ENCODE assay signal across 26 mouse cellular contexts in the genomic region with DNA sequence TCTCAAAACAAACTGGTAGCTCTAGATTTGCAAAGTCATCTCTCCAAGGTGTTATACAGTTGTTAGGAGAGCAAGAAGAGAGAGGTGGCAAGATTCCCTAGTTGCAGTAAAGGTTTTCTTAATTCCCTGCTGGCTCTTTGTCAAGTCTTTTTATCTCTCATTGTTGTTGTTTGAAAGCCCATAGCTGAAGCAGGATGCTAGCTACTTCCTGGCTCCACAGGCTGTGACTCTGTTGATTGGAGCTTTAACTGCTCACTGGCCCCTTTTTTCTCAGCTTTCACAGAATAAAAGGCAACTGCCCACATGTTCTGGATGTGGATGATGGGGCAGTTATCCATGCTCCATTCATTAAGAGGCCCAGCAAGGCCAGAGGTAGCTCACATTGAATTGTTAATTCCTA.
DNase-seq lines count a peak whose midpoint lies in the region; ATAC-seq and TF ChIP-seq lines count a peak whose summit lies in the region.
"Had no signal": no experiment of that assay in that cellular context is flagged by ENCODE, and none has a peak within 500 bp of the region (broad histone marks: within the 10 kb centered on the region; RNA-seq: fewer than 3 reads in every experiment).

No protein-coding gene starts in this region.

- no peak overlapping the region for H3K4me3 ChIP-seq in forebrain, embryonic 10.5 days
- no peak overlapping the region for H3K4me3 ChIP-seq in forebrain, embryonic 12.5 days (replicated peaks)
- no peak overlapping the region for H3K4me3 ChIP-seq in heart, postnatal 0 days (ENCODE audit: low read depth, low read length)
- H3K4me3 ChIP-seq in midbrain, embryonic 14.5 days (replicated peaks; ENCODE audit: low read depth, low read length): no peak overlapping the region
- H3K4me3 ChIP-seq in midbrain, embryonic 15.5 days: no peak overlapping the region
- H3K4me3 ChIP-seq: embryonic facial prominence, embryonic 12.5 days; heart, adult 2 months; heart, embryonic 15.5 days; limb, embryonic 15.5 days; midbrain, embryonic 12.5 days; stomach, embryonic 15.5 days had no signal

- no peaks in the 10 kb centered on the region for H3K27me3 ChIP-seq in forebrain, embryonic 10.5 days (ENCODE audit: poor library complexity, severe bottlenecking)
- H3K27me3 ChIP-seq in forebrain, embryonic 12.5 days: no peaks in the 10 kb centered on the region
- H3K27me3 ChIP-seq in heart, postnatal 0 days (ENCODE audit: control insufficient read depth, insufficient read depth, low read length): no peaks in the 10 kb centered on the region
- H3K27me3 ChIP-seq in midbrain, embryonic 14.5 days (ENCODE audit: control insufficient read depth, insufficient read depth, low read length): no peaks in the 10 kb centered on the region
- no peaks in the 10 kb centered on the region for H3K27me3 ChIP-seq in midbrain, embryonic 15.5 days (replicated peaks)
- H3K27me3 ChIP-seq: embryonic facial prominence, embryonic 12.5 days; heart, embryonic 15.5 days; limb, embryonic 15.5 days; midbrain, embryonic 12.5 days; stomach, embryonic 15.5 days had no signal

- no peaks in the 10 kb centered on the region for H3K36me3 ChIP-seq in forebrain, embryonic 10.5 days (replicated peaks)
- H3K36me3 ChIP-seq in forebrain, embryonic 12.5 days (replicated peaks): no peaks in the 10 kb centered on the region
- no peaks in the 10 kb centered on the region for H3K36me3 ChIP-seq in heart, postnatal 0 days (replicated peaks; ENCODE audit: control insufficient read depth, insufficient read depth, low read length)
- no peaks in the 10 kb centered on the region for H3K36me3 ChIP-seq in midbrain, embryonic 14.5 days (ENCODE audit: control insufficient read depth, insufficient read depth, low read length)
- H3K36me3 ChIP-seq in midbrain, embryonic 15.5 days (replicated peaks): no peaks in the 10 kb centered on the region
- H3K36me3 ChIP-seq: embryonic facial prominence, embryonic 12.5 days; heart, embryonic 15.5 days; limb, embryonic 15.5 days; midbrain, embryonic 12.5 days; stomach, embryonic 15.5 days had no signal

- ATAC-seq in forebrain, embryonic 12.5 days (ENCODE audit: low FRiP score): no peak
- ATAC-seq in heart, postnatal 0 days (ENCODE audit: insufficient read depth, low read depth): no peak
- no peak for ATAC-seq in midbrain, embryonic 14.5 days (ENCODE audit: low FRiP score, low TSS enrichment)
- ATAC-seq in midbrain, embryonic 15.5 days (replicated peaks): no peak
- ATAC-seq: activated CD4-positive, CD25-positive, alpha-beta regulatory T cell, adult 4 months; forebrain, embryonic 16.5 days; Patski had no signal

- no peaks in the 10 kb centered on the region for H3K9me3 ChIP-seq in forebrain, embryonic 10.5 days
- H3K9me3 ChIP-seq in forebrain, embryonic 12.5 days: no peaks in the 10 kb centered on the region
- no peaks in the 10 kb centered on the region for H3K9me3 ChIP-seq in heart, postnatal 0 days (replicated peaks; ENCODE audit: control insufficient read depth, low read length)
- no peaks in the 10 kb centered on the region for H3K9me3 ChIP-seq in midbrain, embryonic 14.5 days (ENCODE audit: control insufficient read depth, low read length)
- H3K9me3 ChIP-seq in midbrain, embryonic 15.5 days: no peaks in the 10 kb centered on the region
- H3K9me3 ChIP-seq: embryonic facial prominence, embryonic 12.5 days; heart, embryonic 15.5 days; limb, embryonic 15.5 days; midbrain, embryonic 12.5 days; stomach, embryonic 15.5 days had no signal

- intact Hi-C loops in heart, postnatal 14 days (cut with DNase I): no loop called here

- DNase-seq in forebrain, embryonic 10.5 days (ENCODE audit: extremely low spot score, low spot score): no peak
- DNase-seq in heart, postnatal 0 days (ENCODE audit: low spot score): peak; percentile 26
- DNase-seq in heart, postnatal 14 days: no peak
- peak; percentile 5 for DNase-seq in midbrain, embryonic 14.5 days
- peak; percentile 21 for DNase-seq in mesoderm, embryonic 11.5 days (ENCODE audit: low read depth, low spot score)
- DNase-seq in urinary bladder, postnatal 4 days (ENCODE audit: low spot score in 2 of 2): no peak
- DNase-seq: adrenal gland, postnatal 10 days; cerebellum, adult 9-10 months; gastrocnemius, postnatal 14 days; heart, adult 2 months; kidney, adult 2 months; kidney, postnatal 10 days; left cerebral cortex, postnatal 4 days; lung, postnatal 4 days; thymus, postnatal 25 days had no signal

- TF ChIP-seq EP300 in heart, postnatal 0 days (IDR thresholded peaks at IDR 0.05; ENCODE audit: low read depth): no peak

- no peak for TF ChIP-seq CTCF in heart, postnatal 0 days (IDR thresholded peaks at IDR 0.05; ENCODE audit: low read depth)

- H3K9ac ChIP-seq in forebrain, embryonic 12.5 days: no peak overlapping the region
- H3K9ac ChIP-seq in heart, postnatal 0 days (replicated peaks; ENCODE audit: low read depth, low read length): no peak overlapping the region
- H3K9ac ChIP-seq in midbrain, embryonic 14.5 days (replicated peaks; ENCODE audit: low read length): no peak overlapping the region
- H3K9ac ChIP-seq in midbrain, embryonic 15.5 days: no peak overlapping the region
- H3K9ac ChIP-seq: embryonic facial prominence, embryonic 12.5 days; heart, embryonic 15.5 days; hindbrain, embryonic 14.5 days; limb, embryonic 15.5 days; midbrain, embryonic 12.5 days; stomach, embryonic 15.5 days had no signal

- H3K4me1 ChIP-seq in forebrain, embryonic 10.5 days: peaks cover 15% of the 10 kb centered on the region
- peaks cover 14% of the 10 kb centered on the region for H3K4me1 ChIP-seq in forebrain, embryonic 12.5 days
- no peaks in the 10 kb centered on the region for H3K4me1 ChIP-seq in heart, postnatal 0 days (ENCODE audit: control insufficient read depth, insufficient read depth)
- 0 out of 2 replicates have a peak, but pooled peaks cover 4% of the 10 kb centered on the region for H3K4me1 ChIP-seq in midbrain, embryonic 14.5 days (ENCODE audit: control insufficient read depth, insufficient read depth, low read length)
- H3K4me1 ChIP-seq in midbrain, embryonic 15.5 days: peaks cover 3% of the 10 kb centered on the region; the same call in 1 of the 2 replicates
- H3K4me1 ChIP-seq: limb, embryonic 15.5 days; stomach, embryonic 15.5 days had no signal

- no peak overlapping the region for H3K4me2 ChIP-seq in forebrain, embryonic 12.5 days
- no peak overlapping the region for H3K4me2 ChIP-seq in heart, postnatal 0 days (ENCODE audit: low read depth, low read length)
- no peak overlapping the region for H3K4me2 ChIP-seq in midbrain, embryonic 14.5 days (ENCODE audit: low read length)
- no peak overlapping the region for H3K4me2 ChIP-seq in midbrain, embryonic 15.5 days
- H3K4me2 ChIP-seq: embryonic facial prominence, embryonic 12.5 days; heart, embryonic 15.5 days; hindbrain, embryonic 14.5 days; limb, embryonic 15.5 days; midbrain, embryonic 12.5 days; stomach, embryonic 15.5 days had no signal

- H3K27ac ChIP-seq in forebrain, embryonic 10.5 days: peak overlapping the region; percentile 4; the same call in 1 of the 2 replicates
- no peak overlapping the region for H3K27ac ChIP-seq in forebrain, embryonic 12.5 days
- no peak overlapping the region for H3K27ac ChIP-seq in heart, postnatal 0 days (ENCODE audit: low read depth)
- no peak overlapping the region for H3K27ac ChIP-seq in midbrain, embryonic 14.5 days (replicated peaks; ENCODE audit: low read depth, low read length)
- H3K27ac ChIP-seq in midbrain, embryonic 15.5 days: no peak overlapping the region
- H3K27ac ChIP-seq: embryonic facial prominence, embryonic 12.5 days; heart, adult 2 months; heart, embryonic 15.5 days; hindbrain, embryonic 14.5 days; limb, embryonic 15.5 days; midbrain, embryonic 12.5 days; stomach, embryonic 15.5 days had no signal

Comparison
In these comparisons a context has a peak if more than half of its experiments do, and no peak if none do; other contexts are left out.
1. DNase-seq: peak in heart, postnatal 0 days (single experiment), midbrain, embryonic 14.5 days (single experiment) and mesoderm, embryonic 11.5 days (single experiment); none in forebrain, embryonic 10.5 days (single experiment), heart, postnatal 14 days (0 of 2) and urinary bladder, postnatal 4 days (0 of 2).